Mouse (Mus musculus) erythroblast, embryonic 14.5 days (primary cell): ENCODE data around the gene Mthfd2l.

Experiments
- GATA1 ChIP-seq: IDR thresholded peaks from 2 replicates; pipeline ENCODE4 v1.6.1; 2012; ENCODE audit warnings: low read length, inconsistent platforms, mixed read lengths
- TAL1 ChIP-seq: IDR thresholded peaks from 3 replicates; pipeline ENCODE4 v1.6.1; 2012; ENCODE audit warnings: low read length, inconsistent platforms, mixed read lengths

DNA sequence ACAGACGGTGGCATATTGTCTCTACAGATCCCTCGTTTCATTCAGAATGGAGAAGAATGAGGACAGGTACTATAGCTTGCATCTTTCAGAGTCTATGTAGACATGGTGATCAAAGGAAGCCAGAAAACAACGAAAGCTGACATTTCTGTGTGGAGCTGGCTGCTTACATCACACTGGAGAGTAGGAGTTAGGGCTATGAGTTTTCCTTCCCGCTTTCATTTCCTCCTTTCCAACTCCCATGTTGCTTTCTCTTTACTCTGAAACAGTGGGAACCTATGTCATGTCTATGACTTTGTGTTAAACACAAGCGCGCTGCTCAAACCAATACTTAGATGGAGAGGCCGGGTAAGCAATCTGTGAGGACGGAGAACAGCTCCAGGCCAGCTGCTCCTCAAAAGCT is 69.0 kb downstream of the Mthfd2l start:
- TF ChIP-seq TAL1 (no peak), GATA1 (no peak)
